ENCODE assay signal across 14 mouse cellular contexts in the genomic region with DNA sequence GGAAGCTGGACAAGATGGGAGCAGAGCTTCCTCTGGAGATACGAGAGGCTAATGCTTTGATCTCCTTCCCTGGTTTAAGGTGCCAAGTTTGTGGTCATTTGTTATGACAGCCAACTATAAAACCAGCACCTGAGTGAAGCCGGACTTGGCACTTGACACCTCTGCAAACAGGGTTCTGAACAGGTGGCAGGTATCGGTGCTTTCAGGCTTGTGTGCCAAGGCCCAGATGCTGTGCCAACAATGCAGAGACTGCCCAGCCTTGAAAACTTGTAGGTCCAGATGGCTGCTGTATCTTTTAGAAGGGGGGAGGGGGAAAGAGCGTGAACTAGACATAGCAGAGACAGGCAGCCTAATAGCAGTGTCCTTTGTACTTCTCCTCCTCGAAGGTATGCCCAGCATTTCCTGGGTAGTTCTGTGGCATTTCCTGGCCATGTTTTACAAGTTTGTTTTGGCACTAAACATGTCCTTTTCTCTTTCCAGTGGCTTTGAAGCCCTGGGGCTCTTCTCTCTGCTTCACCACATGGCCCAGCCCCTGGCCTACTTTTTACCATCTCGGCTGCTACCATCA.
DNase-seq lines count a peak whose midpoint lies in the region; TF ChIP-seq lines count a peak whose summit lies in the region.
"Had no signal": no experiment of that assay in that cellular context is flagged by ENCODE, and none has a peak within 500 bp of the region (broad histone marks: within the 10 kb centered on the region; RNA-seq: fewer than 3 reads in every experiment).

No protein-coding gene starts in this region.

- H3K79me2 ChIP-seq in heart, adult 2 months (replicated peaks; ENCODE audit: control insufficient read depth, insufficient read depth, low read length): no peaks in the 10 kb centered on the region

- intact Hi-C loops in heart, adult 2 months (cut with DNase I): no loop called here

- TF ChIP-seq CTCF in heart, adult 2 months (IDR thresholded peaks at IDR 0.05): no peak

- no peak for TF ChIP-seq EP300 in heart, adult 2 months (IDR thresholded peaks at IDR 0.05; ENCODE audit: insufficient read depth, low read depth, low read length)

- peak; percentile 6 for DNase-seq in heart, postnatal 4 days
- DNase-seq in heart, adult 2 months: no peak
- peak; percentile 11 for DNase-seq in ovary, postnatal 36 days (ENCODE audit: low spot score)
- DNase-seq in ovary, postnatal 10 days (ENCODE audit: low spot score): no peak
- DNase-seq in cerebellum, postnatal 14 days: peak; percentile 80 to 90
- DNase-seq in large intestine, adult 2 months (ENCODE audit: low read depth, low spot score): peak; percentile 79
- no peak for DNase-seq in frontal cortex, postnatal 36 days (ENCODE audit: low spot score in 2 of 2)
- DNase-seq in right cerebral cortex, adult 2 months (ENCODE audit: low spot score in 2 of 2): no peak
- DNase-seq: adrenal gland, postnatal 25 days; gastrocnemius, postnatal 36 days; lung, embryonic 14.5 days had no signal

- 31% methylated on average over 6 of the region's 6 CpGs for WGBS in heart, adult 2 months
- 28% methylated on average over 6 of the region's 6 CpGs for WGBS in large intestine, adult 2 months

- H3K27ac ChIP-seq in heart, adult 2 months: no peak overlapping the region
- H3K27ac ChIP-seq: kidney, postnatal 0 days; limb, embryonic 10.5 days; midbrain, embryonic 12.5 days had no signal

- H3K4me1 ChIP-seq in heart, adult 2 months (ENCODE audit: control insufficient read depth, insufficient read depth, low read length): no peaks in the 10 kb centered on the region
- H3K4me1 ChIP-seq: midbrain, embryonic 12.5 days had no signal

- H3K9ac ChIP-seq in heart, adult 2 months (ENCODE audit: low read depth, low read length): no peak overlapping the region
- H3K9ac ChIP-seq: lung, embryonic 14.5 days; midbrain, embryonic 12.5 days had no signal

- H3K4me3 ChIP-seq in heart, adult 2 months: no peak overlapping the region
- H3K4me3 ChIP-seq: limb, embryonic 10.5 days; midbrain, embryonic 12.5 days had no signal

- TF ChIP-seq POLR2A in heart, adult 2 months (IDR thresholded peaks at IDR 0.05; ENCODE audit: insufficient read depth, low read depth, low read length): no peak

- no peaks in the 10 kb centered on the region for H3K36me3 ChIP-seq in heart, adult 2 months (ENCODE audit: control insufficient read depth, insufficient read depth, low read length)
- H3K36me3 ChIP-seq: limb, embryonic 10.5 days; midbrain, embryonic 12.5 days had no signal

- H3K27me3 ChIP-seq in heart, adult 2 months (ENCODE audit: control insufficient read depth, insufficient read depth, low read length): no peaks in the 10 kb centered on the region
- H3K27me3 ChIP-seq: midbrain, embryonic 12.5 days had no signal

Comparison
In these comparisons a context has a peak if more than half of its experiments do, and no peak if none do; other contexts are left out.
1. DNase-seq: peak in heart, postnatal 4 days (single experiment), ovary, postnatal 36 days (single experiment), cerebellum, postnatal 14 days (2 of 2) and large intestine, adult 2 months (single experiment); none in heart, adult 2 months (0 of 2), ovary, postnatal 10 days (single experiment), frontal cortex, postnatal 36 days (0 of 2) and right cerebral cortex, adult 2 months (0 of 2).